Mouse (Mus musculus) testis, postnatal 10 days (tissue): ENCODE data around the gene Eif3l.

ENCODE experiments used
- DNase-seq: peaks from one replicate; pipeline ENCODE4 v3.0.0; 2021; ENCODE audit warnings: low spot score

Gene Eif3l

DNA sequence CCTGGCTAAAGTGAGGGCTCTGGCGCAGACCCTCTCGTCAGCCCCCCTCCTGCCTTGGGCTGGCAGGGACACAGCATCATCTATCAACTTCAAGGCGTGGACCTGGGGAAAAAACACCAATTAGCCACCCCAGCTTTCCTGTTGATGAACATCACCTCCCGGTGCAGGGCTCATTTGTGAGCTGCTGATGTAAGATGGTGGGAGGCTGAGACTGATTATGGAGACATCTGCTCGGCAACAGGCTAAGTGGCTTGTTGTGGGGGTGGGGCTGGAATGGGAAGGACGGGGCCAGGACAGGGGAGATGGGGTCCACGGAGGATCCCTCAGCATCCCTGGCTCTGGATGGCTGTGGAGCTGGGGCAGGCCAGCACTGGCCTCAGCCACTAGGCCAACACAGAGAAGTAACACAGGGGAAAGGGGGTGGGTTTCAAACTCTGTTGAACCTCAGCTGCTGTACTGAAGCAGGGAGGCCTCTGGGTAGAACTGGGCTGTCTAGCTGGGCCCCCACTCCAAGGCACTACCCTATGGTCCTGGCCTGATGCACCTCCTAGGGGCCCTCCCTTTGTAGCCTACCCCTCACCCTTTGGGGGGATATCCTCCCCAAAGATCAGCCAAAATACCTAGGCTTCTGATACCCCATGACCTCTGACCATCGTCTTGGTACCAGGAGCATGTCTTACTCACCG is 24.7 kb upstream of the Eif3l start:
- DNase-seq, result no peak

DNA sequence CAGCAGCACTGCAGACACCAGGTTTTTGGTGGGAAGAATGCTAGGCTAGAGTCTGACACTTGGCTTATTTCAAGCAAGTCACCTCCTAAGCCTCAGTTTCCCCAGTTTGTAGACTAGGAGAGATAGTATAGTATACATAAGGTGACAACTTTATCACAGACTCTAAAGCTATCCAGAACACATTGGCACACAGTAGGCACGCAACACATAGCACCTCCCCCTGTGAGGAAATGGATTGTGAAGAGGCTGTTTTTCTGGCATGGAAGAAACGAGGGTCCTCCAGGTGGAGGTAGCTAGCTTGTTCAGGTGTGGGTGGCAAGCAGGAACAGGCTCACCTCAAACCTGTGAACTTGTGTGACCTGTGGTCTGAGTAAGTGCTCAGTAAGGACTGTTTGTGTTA is 24.0 kb upstream of the Eif3l start:
- DNase-seq, result no peak

DNA sequence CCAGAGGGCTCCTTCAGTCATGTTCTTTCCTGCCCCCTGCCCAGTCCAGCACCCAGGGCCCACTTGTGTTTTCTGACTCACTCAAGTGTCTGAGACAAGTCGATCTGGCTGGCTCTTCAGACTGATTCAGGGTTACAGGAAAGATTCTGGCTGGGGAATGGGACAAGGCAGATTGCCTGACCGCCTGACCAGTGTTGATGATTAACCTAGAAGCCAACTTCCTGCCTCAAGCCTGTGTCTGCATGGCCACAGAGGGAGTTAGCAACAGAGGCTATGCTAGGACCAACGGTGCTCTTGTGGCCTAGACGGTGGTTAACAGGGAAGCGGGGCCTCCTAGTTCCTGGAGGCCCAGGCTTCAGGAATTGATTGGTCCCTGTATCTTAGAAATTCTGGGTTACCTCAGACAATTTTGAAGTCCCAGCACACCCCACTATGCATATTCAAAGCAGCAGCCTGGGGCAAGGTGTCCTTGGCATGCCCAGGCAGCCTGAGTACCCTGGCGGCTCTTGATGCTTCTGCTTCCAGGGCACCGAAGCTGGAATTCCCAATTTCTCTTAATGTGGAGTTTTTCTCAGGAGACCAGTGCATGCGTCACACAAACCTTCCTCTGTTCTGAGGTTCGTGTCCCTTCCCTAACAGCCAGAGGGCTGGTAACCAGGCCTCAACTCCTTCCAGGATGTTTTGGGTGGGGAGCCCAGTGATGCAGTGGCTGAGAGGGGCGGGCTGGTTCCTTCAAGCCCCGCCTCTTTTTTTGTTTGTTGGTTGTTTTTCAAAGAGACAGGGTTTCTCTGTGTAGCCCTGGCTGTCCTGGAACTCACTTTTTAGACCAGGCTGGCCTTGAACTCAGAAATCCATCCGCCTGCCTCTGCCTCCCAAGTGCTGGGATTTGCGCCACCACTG is 23.3 kb upstream of the Eif3l start:
- no peak for DNase-seq

DNA sequence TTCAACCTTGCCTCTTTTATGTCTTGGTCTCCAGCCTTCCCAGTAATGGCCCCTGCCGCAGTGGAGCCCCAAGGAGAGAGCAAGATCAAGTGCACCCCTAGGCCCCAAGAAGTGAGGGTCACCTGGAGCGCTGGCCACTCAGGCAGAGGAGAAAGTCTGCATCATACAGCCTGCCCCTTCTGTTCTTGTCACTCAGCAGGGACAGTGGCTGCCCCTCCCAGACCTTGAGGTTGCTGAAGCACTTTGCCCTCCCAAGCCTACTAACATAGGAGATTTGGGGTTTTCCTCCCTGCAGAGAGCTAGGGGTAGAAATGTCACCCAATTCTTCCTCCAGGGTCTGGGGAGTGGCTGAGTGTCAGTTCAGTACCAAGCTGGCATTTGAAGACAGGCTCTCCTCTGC is 22.6 kb upstream of the Eif3l start:
- DNase-seq, result no peak

DNA sequence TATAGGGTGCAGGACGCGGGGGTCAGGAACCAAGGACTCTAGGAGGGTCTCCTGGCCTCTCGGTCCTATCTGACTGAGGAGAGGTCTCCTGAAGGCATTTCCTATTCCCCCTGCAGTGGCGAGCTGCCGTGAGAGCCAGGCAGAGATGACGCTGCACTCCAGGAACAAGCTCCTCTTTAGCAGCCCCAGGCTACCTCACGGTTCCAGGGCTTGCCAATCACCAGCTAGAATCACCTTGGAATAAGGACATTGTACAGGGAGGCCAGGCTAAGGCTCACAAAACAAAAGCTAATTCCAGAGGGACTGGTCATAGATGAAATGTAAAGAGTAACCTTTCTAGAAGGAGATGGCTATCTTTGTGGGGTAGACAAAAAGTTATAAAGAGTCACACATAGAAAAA is 18.4 kb upstream of the Eif3l start:
- DNase-seq, result no peak

- DNase-seq, result no peak
These were observed 17.1 kb upstream of the Eif3l start for GRCm38 (mm10) chr15:79057850-79058249.

DNA sequence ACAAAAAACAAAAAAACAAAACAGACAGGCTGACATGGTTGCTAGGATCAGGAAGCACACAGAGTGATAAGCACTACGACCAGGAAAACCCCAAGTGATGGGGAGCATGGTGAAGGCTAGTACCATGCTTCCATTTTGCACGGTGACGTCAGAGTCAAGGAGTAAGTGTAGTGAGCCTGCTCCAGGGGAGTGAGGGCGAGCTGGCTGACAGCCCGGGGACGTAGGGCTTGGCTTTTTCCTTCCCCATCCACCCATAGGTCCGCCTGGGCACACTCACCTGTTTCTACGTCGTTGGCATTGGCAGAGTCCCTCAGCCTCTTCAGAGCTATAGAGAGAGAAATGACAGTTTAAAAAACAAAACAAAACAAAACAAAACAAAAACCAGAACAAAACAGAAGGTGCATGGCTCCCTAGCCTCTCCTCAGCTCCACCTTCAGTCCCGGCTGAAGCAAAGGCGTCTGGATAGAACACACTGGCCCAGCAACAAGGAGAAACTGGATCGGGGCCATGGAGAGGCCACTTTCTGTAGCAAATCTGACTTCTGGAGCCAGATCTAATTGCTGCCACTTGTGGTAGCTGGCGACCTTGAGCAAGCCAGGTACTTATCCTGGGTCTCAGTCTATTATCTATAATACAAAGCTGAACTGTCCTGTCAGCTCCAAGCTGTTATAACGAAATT is 14.0 kb upstream of the Eif3l start:
- DNase-seq, result no peak

DNA sequence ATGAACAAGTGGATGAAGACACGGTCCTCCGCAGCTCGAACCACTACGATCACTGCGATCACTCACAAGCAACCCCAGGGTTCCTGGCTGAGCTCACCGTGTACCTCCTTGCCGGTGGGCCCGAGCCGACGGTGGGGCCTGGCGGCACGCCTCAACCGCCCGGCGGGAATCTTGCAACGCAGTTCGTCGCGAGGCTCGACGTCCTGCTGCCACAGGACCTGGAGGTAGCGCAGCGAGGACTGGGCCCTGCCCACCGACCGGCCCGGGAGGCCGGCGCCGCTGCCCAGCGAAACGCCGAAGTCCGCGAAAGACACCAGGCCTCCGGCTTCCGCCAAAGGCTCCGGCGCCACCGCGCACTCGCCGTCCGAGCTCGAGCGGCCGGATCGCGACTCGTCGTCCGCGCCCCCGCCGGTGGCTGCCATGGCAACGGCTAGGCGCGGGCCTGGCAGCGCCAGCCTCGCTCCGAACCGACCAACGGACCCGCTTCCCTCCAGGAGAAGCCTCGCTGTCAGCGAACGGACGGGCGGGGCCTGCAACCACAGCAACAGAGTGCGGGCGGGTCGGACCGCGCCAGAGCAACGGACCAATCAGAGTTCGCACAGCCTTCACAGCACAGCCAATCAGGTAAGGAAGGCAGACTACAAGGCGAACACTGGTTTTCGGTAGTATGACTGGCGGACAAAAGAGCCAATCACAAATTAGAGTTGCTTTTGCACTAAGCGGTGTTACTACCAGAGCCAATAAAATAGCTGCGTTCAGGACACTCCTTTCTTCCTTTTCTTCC is 12.4 kb upstream of the Eif3l start, which contains the start of gene Ankrd54:
Gene Ankrd54 (minus strand): TSS at position 518 of the 784 bp plus-strand sequence.
- DNase-seq, result peak; percentile 96

GRCm38 (mm10) chr15:79063160-79063740 is 11.7 kb upstream of the Eif3l start:
- peak; percentile 36 for DNase-seq

GRCm38 (mm10) chr15:79065086-79065770 is 9.8 kb upstream of the Eif3l start:
- DNase-seq, result peak; percentile 50

DNA sequence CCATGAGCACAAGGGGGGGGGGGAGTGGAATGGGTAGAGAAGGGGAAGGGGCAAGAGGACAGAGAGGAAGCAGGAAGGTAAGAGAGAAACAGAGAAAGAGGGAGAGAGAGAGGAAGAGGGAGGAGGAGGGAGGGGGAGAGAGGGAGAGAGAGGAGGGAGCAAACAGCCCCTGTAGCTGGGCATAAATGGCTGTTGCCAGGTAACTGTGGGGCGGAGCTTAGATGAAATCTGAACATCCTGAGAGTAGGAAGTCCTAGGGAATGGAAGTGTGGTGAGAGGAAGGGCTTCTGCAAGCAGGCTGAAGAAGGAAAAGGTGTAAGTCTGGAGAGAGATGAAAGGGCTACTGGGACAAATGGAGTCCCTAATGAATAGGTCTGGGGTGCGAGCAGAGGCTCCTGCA is 8.7 kb upstream of the Eif3l start:
- DNase-seq, result no peak

- no peak for DNase-seq
These were observed 7.3 kb upstream of the Eif3l start for GRCm38 (mm10) chr15:79067631-79068030.

- no peak for DNase-seq
These were observed 6.6 kb upstream of the Eif3l start for GRCm38 (mm10) chr15:79068416-79068815.

DNA sequence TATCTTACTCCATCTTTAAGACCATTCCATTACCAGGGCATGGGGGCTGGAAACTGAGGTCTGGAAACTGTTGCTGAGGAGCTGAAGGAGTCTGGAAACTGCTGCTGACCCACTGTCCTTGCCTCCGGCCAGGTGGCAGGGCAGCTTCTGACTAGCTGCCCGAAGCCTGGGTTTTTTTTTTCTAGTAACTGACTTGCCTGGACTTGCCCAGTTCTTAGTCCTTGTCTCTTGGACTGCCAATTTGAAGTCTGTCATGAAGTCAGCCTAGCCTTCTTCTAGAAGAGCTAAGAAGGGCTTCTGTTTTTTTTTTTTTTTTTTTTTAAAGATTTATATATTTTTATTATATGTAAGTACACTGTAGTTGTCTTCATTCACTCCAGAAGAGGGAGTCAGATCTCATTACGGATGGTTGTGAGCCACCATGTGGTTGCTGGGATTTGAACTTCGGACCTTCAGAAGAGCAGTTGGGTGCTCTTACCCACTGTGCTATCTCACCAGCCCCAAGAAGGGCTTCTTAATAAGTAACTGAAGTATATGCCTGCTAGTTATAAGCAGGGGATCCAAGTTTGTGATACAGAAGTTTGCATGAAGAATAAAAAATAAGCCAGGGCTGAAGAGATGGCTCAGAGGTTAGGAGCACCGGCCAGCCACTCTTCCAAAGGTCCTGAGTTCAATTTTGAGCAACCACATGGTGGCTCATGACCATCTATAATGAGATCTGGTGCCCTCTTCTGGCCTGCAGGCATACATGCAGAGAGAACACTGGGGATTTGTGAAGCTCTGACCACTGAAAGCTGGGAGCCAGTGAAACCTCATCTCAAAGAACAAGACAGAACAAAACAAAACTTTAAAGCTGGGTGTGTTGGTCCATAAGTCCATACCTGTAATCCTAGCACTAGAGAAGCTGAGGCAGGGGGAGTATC is 3.6 kb upstream of the Eif3l start:
- no peak for DNase-seq

GRCm38 (mm10) chr15:79073752-79074151 is 1.2 kb upstream of the Eif3l start:
- DNase-seq, result no peak

GRCm38 (mm10) chr15:79074446-79074845 is 533 bp upstream of the Eif3l start:
- DNase-seq, result no peak

- DNase-seq, result no peak
These were observed 833 bp downstream of the Eif3l start for GRCm38 (mm10) chr15:79075658-79076365.

GRCm38 (mm10) chr15:79079567-79079966 is 4.6 kb downstream of the Eif3l start:
- no peak for DNase-seq

DNA sequence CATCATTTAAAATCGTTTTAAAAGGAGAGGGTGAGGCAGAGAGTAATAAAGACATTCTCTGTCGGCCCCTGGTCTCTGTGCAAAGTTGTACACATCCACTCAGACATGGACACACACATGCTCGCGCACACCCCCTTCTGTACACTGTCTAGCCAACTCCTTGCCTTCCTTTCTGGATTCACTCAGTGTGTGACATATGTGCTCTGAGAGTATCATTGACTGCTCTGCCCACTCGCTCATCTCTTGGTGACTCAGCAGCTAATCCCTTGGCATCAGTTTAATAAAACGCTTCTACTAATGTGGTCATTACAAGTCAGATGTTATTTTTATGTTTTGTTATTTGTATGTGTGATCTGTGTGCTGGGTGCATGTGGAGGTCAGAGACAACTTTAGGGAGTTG is 17.3 kb downstream of the Eif3l start:
- DNase-seq, result no peak
